Mouse (Mus musculus): ENCODE measurements around the gene Nxn.

- TF ChIP-seq CTCF (IDR thresholded peaks at IDR 0.05; ENCODE audit: low read depth) (no peak), EP300 (IDR thresholded peaks at IDR 0.05; ENCODE audit: low read depth) (no peak)
These were observed 106.1 kb downstream of the Nxn start for GRCm38 (mm10) chr11:76292831-76293230.

Measured in liver, embryonic 14.5 days (tissue).